Mouse (Mus musculus) lung, postnatal 10 days (tissue): Measurements from ENCODE around the gene Smg7.
"Not testable (repeated sequence)": the region's sequence is repeated elsewhere in the genome, so short reads cannot be mapped to it uniquely, and the experiment has no call there.

Experiments
- DNase-seq: peaks from one replicate; pipeline ENCODE4 v3.0.0; 2021

The Smg7 gene

GRCm38 (mm10) chr1:152901765-152902664 is at the start of gene Smg7:
TSS of gene Smg7 (minus strand) at chr1:152902646.
- no peak for DNase-seq

GRCm38 (mm10) chr1:152942977-152943376 is 40.5 kb upstream of the Smg7 start:
- DNase-seq: no peak

GRCm38 (mm10) chr1:152936365-152936764 is 33.9 kb upstream of the Smg7 start:
- no peak for DNase-seq

GRCm38 (mm10) chr1:152935476-152935875 is 33.0 kb upstream of the Smg7 start:
- no peak for DNase-seq

GRCm38 (mm10) chr1:152933962-152934361 is 31.5 kb upstream of the Smg7 start:
- no peak for DNase-seq

- DNase-seq: no peak
Measured at GRCm38 (mm10) chr1:152921786-152922185, 19.3 kb upstream of the Smg7 start.

GRCm38 (mm10) chr1:152917626-152918025 is 15.2 kb upstream of the Smg7 start:
- no peak for DNase-seq

- DNase-seq: no peak
Measured at GRCm38 (mm10) chr1:152916936-152917335, 14.5 kb upstream of the Smg7 start.

GRCm38 (mm10) chr1:152915766-152916165 is 13.3 kb upstream of the Smg7 start:
- no peak for DNase-seq

- DNase-seq: peak; percentile 62
Measured at GRCm38 (mm10) chr1:152913483-152914460, 11.3 kb upstream of the Smg7 start.

- DNase-seq: peak; percentile 90
Measured at GRCm38 (mm10) chr1:152904469-152904868, 2.0 kb upstream of the Smg7 start.

GRCm38 (mm10) chr1:152903591-152904135 is 1.2 kb upstream of the Smg7 start:
- DNase-seq: no peak

GRCm38 (mm10) chr1:152902665-152903516 is 445 bp upstream of the Smg7 start:
- DNase-seq: peak; percentile 98

GRCm38 (mm10) chr1:152901419-152901764 is 1.1 kb downstream of the Smg7 start:
- no peak for DNase-seq

GRCm38 (mm10) chr1:152888086-152888485 is 14.4 kb downstream of the Smg7 start:
- DNase-seq: not testable (repeated sequence)

- no peak for DNase-seq
Measured at GRCm38 (mm10) chr1:152871031-152871430, 31.4 kb downstream of the Smg7 start.

- DNase-seq: no peak
Measured at GRCm38 (mm10) chr1:152869901-152870300, 32.5 kb downstream of the Smg7 start.

- DNase-seq: no peak
Measured at GRCm38 (mm10) chr1:152846856-152847255, 55.6 kb downstream of the Smg7 start.

- no peak for DNase-seq
Measured at GRCm38 (mm10) chr1:152845211-152845730, 57.2 kb downstream of the Smg7 start.

- no peak for DNase-seq
Measured at GRCm38 (mm10) chr1:152844634-152845033, 57.8 kb downstream of the Smg7 start.

- no peak for DNase-seq
Measured at GRCm38 (mm10) chr1:152841057-152841456, 61.4 kb downstream of the Smg7 start.

- no peak for DNase-seq
Measured at GRCm38 (mm10) chr1:152840343-152840742, 62.1 kb downstream of the Smg7 start.
